Mouse (Mus musculus): ENCODE results near the gene Asxl1.

- TF ChIP-seq ZC3H11A (IDR thresholded peaks at IDR 0.05; ENCODE audit: borderline replicate concordance, low read depth, low read length) (no peak), CHD2 (IDR thresholded peaks at IDR 0.05; ENCODE audit: low read depth, low read length) (no peak), MAFK (IDR thresholded peaks at IDR 0.05; ENCODE audit: insufficient read depth, low read depth, low read length) (no peak), ZNF384 (IDR thresholded peaks at IDR 0.05; ENCODE audit: low read depth, low read length) (no peak), HCFC1 (IDR thresholded peaks at IDR 0.05; ENCODE audit: borderline replicate concordance, insufficient read depth, low read length) (no peak)
Measured at GRCm38 (mm10) chr2:153408971-153409370, 63.3 kb downstream of the Asxl1 start.

Measured in ES-E14 (cell line).